Mouse (Mus musculus): ENCODE data around the gene Aanat.

The Aanat gene

GRCm38 (mm10) chr11:116612554-116612953 lies 26.3 kb downstream of the Aanat start:
- DNase-seq = no peak

DNA sequence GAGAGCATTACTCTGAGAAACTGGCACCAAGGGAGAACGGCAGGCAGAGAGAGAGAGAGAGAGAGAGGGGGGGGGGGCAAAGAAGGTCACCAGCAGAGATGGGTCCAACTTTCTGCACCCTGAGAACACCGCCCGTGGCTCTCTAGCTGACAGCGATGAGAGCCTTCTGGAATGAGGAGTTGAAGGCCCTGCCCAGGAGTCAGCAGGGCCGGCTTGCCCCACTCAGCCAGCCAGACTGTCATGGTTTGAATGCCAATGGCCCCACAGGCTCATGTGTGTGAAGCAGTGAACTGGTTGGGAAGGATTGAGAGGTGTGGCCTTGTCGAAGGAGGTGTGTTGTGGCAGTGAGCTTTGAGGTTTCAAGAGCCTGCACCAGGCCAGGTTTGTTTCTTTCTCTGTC lies 27.0 kb downstream of the Aanat start:
- no peak for DNase-seq

DNA sequence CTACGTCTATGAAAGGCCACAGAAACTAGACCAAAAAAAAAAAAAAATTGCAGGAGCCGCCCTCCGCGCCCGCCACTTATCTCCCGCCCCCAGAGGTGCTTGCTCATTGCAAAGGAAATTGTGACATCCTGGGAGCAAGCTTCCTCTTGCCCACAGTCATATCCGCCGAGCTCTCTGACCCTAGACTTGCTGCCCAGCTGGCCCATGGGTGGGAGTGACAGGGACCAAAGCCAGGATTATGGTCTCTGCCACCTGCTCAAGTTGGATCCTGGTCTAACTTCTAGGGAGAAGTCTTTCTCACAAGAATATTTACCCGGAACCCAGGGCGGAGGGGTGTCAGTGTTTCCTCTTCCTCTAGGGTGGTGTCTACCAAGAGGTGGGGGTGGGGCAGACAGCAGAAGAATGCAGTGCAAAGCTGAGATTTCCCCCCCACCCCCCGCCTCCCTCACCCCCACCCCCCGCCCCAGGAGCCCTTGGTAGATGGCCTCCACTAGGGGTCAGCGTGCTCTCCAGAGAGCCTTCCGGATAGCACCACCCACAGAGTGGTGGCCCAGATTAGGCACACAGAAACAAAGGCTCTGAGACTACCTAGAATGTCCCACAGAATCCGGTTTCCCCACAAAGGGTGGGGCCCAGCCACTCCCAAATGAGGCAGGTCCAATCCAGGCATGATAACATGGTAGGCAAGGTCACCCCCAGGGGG lies 29.7 kb downstream of the Aanat start:
- DNase-seq = peak; percentile 60

- DNase-seq = no peak
Observed at GRCm38 (mm10) chr11:116616438-116617118, 30.3 kb downstream of the Aanat start.

DNA sequence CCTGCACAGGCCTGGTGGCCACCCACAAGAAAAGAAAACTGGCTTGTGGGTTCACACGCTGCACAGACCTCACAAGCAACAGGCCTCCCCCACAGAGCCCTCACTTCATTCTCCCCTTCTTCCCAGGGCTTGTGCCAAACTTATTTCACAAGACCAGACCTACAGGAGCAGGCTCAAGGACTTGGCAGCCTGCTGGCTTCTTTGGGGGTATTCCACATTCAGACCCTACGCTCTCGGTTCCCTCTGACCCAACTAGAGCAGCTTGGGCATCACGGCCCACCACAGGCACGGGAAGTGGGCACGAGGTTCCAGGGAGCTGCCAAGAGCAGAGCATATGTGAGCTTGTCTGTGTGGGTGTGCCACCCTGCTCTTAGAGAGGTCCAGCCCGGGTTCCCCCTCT lies 31.4 kb downstream of the Aanat start:
- DNase-seq = no peak

- no peak for DNase-seq
Observed at GRCm38 (mm10) chr11:116618666-116619065, 32.4 kb downstream of the Aanat start.

DNA sequence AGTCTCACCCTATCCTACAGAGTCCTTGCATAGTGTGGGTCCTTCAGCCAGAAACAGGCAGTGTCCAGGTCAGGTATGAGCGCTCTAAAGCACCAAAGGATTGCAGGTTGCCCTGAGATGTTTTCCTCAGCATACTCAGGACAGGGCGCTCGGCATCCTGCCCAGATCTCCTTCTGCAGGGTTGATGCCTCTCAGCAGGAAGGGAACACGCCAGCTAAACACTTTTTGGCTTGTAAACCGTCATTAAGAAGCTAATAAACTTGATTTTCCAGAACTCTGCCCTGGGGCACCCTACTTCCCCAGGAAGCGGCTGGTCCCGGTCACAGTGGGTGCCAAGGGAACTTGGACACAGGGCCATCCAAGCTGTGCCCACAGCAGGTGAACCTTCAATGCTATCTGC lies 32.9 kb downstream of the Aanat start:
- peak; percentile 81 for DNase-seq

- no peak for DNase-seq
Observed at GRCm38 (mm10) chr11:116619561-116619960, 33.3 kb downstream of the Aanat start.

GRCm38 (mm10) chr11:116620073-116620472 lies 33.8 kb downstream of the Aanat start:
- DNase-seq = no peak

- DNase-seq = no peak
Observed at GRCm38 (mm10) chr11:116620559-116621253, 34.5 kb downstream of the Aanat start.

DNA sequence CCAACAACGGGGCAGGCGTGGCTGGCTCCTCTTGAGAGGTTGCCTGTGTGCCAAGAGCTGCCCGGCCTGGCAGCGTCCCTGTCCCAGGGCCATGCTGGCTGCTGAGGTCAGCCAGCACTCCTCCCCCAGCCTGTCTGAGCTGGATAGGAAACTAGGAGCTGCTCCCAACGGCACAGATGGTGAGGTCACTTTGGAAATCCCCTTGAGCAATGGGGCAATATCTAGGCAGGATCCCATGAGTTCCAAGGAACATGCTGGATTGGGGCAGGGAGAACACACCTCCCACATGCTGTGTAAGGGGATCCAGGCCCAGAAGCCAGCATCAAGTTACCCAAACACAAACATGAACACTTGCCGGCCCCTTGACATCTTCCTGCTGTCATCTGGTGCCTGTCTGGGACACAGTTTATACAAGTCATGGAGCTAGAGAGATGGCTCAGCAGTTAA lies 35.0 kb downstream of the Aanat start:
- peak; percentile 86 for DNase-seq

DNA sequence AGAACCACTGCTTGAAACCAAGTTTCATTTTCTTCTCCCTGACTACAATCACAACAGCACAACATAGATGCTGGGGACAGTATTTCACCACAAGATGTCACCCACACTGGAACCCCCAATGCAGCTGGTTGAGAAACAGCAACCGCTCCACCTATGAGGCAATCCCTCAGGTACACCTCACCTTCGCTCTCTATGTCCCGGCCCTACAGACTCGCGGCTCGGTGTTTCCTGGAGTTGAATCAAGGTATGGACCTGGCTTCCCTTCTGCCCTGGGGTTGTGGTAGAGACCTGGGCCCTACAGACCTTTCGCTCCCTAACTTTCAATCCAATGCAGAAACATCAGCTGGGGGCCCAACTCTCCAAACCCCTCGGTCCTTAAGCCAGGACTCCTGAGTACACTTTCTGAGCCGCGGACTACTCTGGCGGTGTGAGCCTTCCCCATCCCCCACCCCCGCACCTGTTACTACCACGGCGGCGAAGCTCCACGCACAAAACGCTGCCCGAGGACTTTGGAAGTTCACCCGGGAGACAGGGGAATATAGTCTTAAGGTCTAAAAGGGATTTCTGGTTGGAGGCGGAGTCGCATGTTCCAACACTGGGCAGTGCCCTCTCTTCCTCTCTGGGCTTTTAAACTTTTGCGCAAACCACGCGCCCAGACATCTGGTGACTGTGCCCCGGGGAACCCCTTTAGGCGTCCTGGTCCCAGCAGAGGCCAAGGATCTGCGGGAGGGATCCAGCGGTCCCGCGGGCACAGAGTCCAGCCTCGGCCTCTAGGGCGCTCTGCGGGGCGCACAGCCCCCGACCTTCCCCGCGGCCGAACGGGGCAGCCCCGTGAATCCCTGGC lies 37.3 kb downstream of the Aanat start:
- DNase-seq = peak; percentile 54

DNA sequence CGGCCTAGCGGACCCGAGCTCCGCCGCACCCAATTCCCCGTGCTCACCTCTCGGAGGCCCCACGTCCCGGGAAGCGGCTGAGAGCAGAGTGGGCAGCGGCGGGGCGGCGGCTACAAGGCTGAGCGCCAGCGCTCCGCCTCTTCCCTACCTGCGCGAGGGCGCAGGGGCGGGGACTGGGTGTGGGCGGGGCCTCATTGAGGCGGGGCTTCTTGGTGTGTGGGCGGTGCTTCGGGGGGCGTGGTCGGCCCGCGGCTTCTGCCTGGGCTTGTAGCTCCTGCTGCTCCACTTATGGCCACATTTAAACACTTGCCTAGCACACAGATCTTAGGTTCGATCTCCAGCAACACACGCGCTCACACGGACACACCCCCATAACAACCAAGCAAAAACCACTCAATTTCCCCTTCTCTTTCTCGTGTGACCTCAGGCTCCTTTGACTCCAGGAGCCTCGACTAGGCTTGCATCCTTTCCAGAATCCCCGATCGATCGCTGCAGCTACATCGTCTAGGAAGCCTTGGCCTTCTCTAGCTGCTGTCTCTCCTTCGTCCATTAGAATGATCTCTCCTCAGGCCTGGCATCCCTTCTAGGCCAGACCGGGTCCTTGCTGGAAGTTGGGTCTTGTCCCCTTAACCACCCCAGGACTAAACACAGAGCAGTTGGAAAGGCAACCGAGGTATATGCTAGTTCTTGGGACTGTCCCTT lies 38.0 kb downstream of the Aanat start:
- DNase-seq = peak; percentile 93

DNA sequence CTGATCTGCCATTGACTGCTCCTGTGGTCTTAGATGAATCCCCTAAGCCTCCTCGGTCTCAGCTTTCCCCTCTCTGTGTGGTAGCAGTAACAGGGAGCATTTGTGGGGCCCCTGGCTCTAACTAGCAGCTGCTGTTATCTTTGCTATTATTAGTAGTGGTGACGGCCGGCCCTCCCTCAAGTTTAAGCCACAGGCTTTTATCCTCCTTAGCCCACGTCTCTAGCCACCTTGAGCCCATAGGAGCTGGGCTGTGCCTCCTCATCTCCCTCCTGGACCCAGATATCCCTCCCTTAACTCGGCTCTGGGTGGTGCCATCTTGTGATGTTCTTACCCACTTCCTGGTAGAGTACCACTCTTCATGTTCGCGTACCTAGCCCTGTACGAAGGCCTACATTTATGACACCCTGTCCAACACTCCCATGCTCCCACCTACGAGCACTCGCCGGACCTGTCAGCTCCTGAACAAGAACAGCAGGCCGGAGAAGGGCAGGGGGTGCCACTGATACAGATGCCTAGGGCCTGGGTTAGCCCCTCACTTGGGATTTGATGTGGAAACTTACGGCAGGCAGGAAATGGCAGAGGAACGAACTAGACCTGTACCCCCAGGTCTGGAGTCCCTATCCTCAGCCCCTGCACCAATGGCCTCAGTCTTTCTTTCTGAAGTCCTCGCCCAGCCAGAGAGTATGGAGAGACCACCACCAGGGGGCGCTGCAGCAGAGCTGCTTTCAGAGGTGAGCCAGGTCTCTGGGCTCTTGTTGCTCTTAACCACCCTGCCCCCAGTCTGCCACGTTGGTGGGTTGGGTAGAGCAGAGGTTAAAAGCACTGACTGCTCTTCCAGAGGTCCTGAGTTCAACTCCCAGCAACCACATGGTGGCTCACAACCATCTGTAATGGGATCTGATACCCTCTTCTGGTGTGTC lies 39.1 kb downstream of the Aanat start:
- DNase-seq = peak; percentile 52

- DNase-seq = no peak
Observed at GRCm38 (mm10) chr11:116626299-116627071, 40.3 kb downstream of the Aanat start, which contains the start of gene Rhbdf2. TSS of gene Rhbdf2 (minus strand) at chr11:116627019.

DNA sequence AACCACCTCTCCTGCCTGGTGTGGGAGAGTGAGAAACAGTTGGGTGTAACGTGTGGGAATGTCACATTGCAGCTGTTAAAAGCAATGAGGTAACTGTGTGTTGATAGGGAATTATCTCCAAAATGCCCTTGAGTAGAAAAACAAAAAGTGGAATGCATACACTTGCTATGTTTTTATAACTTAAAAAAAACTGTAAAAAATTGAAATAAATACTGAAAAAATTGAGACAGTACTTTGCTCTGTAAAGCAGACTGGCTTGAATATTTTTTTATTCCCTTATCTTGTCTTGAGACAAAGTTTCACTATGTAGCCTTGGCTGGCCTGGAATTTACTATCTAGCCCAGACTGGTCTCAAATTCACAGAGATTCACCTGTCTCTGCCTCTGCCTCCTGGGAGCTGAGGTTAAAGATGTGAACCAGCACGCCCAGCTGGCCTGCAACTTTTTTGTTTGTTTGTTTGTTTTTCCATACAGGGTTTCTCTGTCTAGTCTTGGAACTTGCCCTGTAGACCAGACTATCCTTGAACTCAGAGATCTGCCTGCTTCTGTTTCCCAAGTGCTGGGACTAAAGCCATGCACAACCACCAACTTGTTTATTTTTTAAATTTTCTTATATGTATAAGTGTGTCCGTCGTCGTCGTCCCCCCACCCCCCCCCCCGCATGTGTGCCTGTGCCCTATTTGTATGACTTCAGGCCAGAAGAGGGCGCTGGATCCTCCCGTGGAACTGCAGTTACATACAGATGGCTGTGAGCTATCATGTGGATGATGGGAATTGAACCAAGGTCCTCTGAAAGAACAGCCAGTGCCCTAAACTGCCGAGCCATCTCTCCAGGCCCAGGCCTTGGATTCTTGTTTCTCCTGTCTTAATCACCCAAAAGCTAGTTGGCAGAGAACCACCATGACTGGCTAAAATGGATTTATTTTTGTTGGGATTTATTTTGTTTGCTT lies 41.1 kb downstream of the Aanat start:
- peak; percentile 53 for DNase-seq

GRCm38 (mm10) chr11:116628712-116629111 lies 42.5 kb downstream of the Aanat start:
- DNase-seq = peak; percentile 93

- no peak for DNase-seq
Observed at GRCm38 (mm10) chr11:116629472-116629871, 43.2 kb downstream of the Aanat start.

Measured in kidney, adult 9 months (tissue).